Mouse (Mus musculus) right cerebral cortex, postnatal 10 days (tissue): ENCODE results near the gene St6galnac1.
A peak's percentile ranks its signal among the peaks of the same experiment; 100 is the strongest.
"Not testable (repeated sequence)": the region's sequence is repeated elsewhere in the genome, so short reads cannot be mapped to it uniquely, and the experiment has no call there.

Experiments
- DNase-seq, 2 experiments: peaks; one replicate each; pipeline ENCODE4 v3.0.0; 2021; ENCODE audit warnings: low spot score in 2 of 2

Gene St6galnac1

GRCm38 (mm10) chr11:116775407-116775806, at the start of gene St6galnac1:
St6galnac1 (minus strand) TSS chr11:116775507.
- no peak for DNase-seq

GRCm38 (mm10) chr11:116823885-116824284, 48.6 kb upstream of the St6galnac1 start:
- not testable (repeated sequence) for DNase-seq

- DNase-seq: no peak
Measured at GRCm38 (mm10) chr11:116823255-116823654, 47.9 kb upstream of the St6galnac1 start.

- DNase-seq: no peak
Measured at GRCm38 (mm10) chr11:116822626-116823025, 47.3 kb upstream of the St6galnac1 start.

- DNase-seq: no peak
Measured at GRCm38 (mm10) chr11:116822215-116822614, 46.9 kb upstream of the St6galnac1 start.

GRCm38 (mm10) chr11:116821057-116821940, 46.0 kb upstream of the St6galnac1 start:
- DNase-seq: no peak

- DNase-seq: no peak
Measured at GRCm38 (mm10) chr11:116819932-116820593, 44.8 kb upstream of the St6galnac1 start.

- no peak for DNase-seq
Measured at GRCm38 (mm10) chr11:116818722-116819121, 43.4 kb upstream of the St6galnac1 start.

GRCm38 (mm10) chr11:116817567-116817966, 42.3 kb upstream of the St6galnac1 start:
- no peak for DNase-seq

- DNase-seq: no peak
Measured at GRCm38 (mm10) chr11:116816769-116817168, 41.5 kb upstream of the St6galnac1 start.

GRCm38 (mm10) chr11:116814884-116815415, 39.6 kb upstream of the St6galnac1 start:
- no peak for DNase-seq

GRCm38 (mm10) chr11:116814076-116814883, 39.0 kb upstream of the St6galnac1 start:
- peak in 1 of 2 experiments; percentile 57 for DNase-seq

GRCm38 (mm10) chr11:116813610-116814009, 38.3 kb upstream of the St6galnac1 start:
- DNase-seq: no peak

- no peak for DNase-seq
Measured at GRCm38 (mm10) chr11:116812793-116813529, 37.7 kb upstream of the St6galnac1 start.

GRCm38 (mm10) chr11:116810983-116811901, 35.9 kb upstream of the St6galnac1 start:
- DNase-seq: peak; percentile 87 to 90

- DNase-seq: peak; percentile 44 to 60
Measured at GRCm38 (mm10) chr11:116810528-116810927, 35.2 kb upstream of the St6galnac1 start.

- DNase-seq: no peak
Measured at GRCm38 (mm10) chr11:116809520-116809919, 34.2 kb upstream of the St6galnac1 start.

- DNase-seq: no peak
Measured at GRCm38 (mm10) chr11:116808811-116809395, 33.6 kb upstream of the St6galnac1 start.

- DNase-seq: peak; percentile 87 to 91
Measured at GRCm38 (mm10) chr11:116807938-116808606, 32.8 kb upstream of the St6galnac1 start.
